Comparison of ENCODE assay signal across 9 mouse cellular contexts in the genomic region with DNA sequence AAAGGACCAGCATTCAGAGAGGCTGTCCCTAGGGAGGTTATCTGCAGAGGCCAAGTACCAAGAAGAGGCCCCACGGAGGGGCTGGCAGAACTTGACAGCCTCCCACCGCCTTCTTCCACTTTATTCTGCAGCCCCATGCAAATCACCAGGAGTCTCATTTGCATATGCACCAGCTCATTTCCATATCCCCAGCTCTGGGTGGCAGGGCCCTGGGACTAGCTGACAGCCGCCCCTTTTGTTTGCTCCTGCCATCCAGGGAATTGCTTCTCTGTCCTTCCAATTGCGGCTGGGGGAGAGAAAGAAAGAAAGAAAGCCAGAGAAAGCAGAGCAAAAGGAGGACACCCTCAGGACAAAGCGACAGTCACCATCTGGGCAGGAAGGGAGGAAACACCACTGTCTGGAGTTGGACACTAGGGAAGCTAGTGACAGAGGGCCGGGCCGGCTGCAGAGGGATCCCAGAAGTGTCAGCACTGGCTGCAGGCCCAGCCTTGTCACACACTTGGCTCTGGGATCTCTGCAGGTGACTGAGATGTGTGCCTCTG.
DNase-seq lines count a peak whose midpoint lies in the region; ATAC-seq and TF ChIP-seq lines count a peak whose summit lies in the region.
"Had no signal": no experiment of that assay in that cellular context is flagged by ENCODE, and none has a peak within 500 bp of the region (broad histone marks: within the 10 kb centered on the region; RNA-seq: fewer than 3 reads in every experiment).

No protein-coding gene starts in this region.

- TF ChIP-seq CTCF in layer of hippocampus, adult 2 months (conservative IDR thresholded peaks at IDR 0.05): no peak
- TF ChIP-seq CTCF in midbrain, postnatal 0 days (IDR thresholded peaks at IDR 0.05): no peak

- peaks cover 11% of the 10 kb centered on the region for H3K4me1 ChIP-seq in forebrain, embryonic 11.5 days (replicated peaks; ENCODE audit: control insufficient read depth, insufficient read depth, low read length)
- peaks cover 16% of the 10 kb centered on the region for H3K4me1 ChIP-seq in hindbrain, embryonic 14.5 days (replicated peaks; ENCODE audit: control insufficient read depth, insufficient read depth, low read length)
- H3K4me1 ChIP-seq in midbrain, postnatal 0 days (ENCODE audit: insufficient read depth, low read length): peaks cover 10% of the 10 kb centered on the region; the same call in 1 of the 2 replicates

- H3K9me3 ChIP-seq in forebrain, embryonic 11.5 days (ENCODE audit: control insufficient read depth, low read length): no peaks in the 10 kb centered on the region
- no peaks in the 10 kb centered on the region for H3K9me3 ChIP-seq in hindbrain, embryonic 14.5 days (ENCODE audit: control insufficient read depth, low read length)
- no peaks in the 10 kb centered on the region for H3K9me3 ChIP-seq in midbrain, postnatal 0 days (ENCODE audit: low read length)
- H3K9me3 ChIP-seq: limb, embryonic 15.5 days had no signal

- 0 out of 2 replicates have a peak overlapping the region, but pooled peaks have one; percentile 1 for H3K4me2 ChIP-seq in forebrain, embryonic 11.5 days (ENCODE audit: low read depth, low read length, severe bottlenecking)
- H3K4me2 ChIP-seq in hindbrain, embryonic 14.5 days (replicated peaks): no peak overlapping the region
- H3K4me2 ChIP-seq in midbrain, postnatal 0 days (ENCODE audit: low read depth, low read length, poor library complexity, severe bottlenecking): no peak overlapping the region
- H3K4me2 ChIP-seq: limb, embryonic 15.5 days had no signal

- ATAC-seq in forebrain, embryonic 11.5 days (replicated peaks; ENCODE audit: low FRiP score): peak; percentile 87
- ATAC-seq in hindbrain, embryonic 14.5 days (ENCODE audit: low FRiP score): peak; percentile 81
- peak; percentile 53 for ATAC-seq in midbrain, postnatal 0 days (ENCODE audit: low FRiP score)

- H3K4me3 ChIP-seq in layer of hippocampus, adult 2 months: no peak overlapping the region
- H3K4me3 ChIP-seq in forebrain, embryonic 11.5 days (ENCODE audit: low read depth, low read length): no peak overlapping the region
- no peak overlapping the region for H3K4me3 ChIP-seq in hindbrain, embryonic 14.5 days (replicated peaks; ENCODE audit: low read length)
- no peak overlapping the region for H3K4me3 ChIP-seq in midbrain, postnatal 0 days (ENCODE audit: low read depth, low read length)
- H3K4me3 ChIP-seq: limb, embryonic 15.5 days had no signal

- WGBS in forebrain, embryonic 11.5 days: 12% methylated on average over 7 of the region's 7 CpGs
- WGBS in hindbrain, embryonic 14.5 days: 4% methylated on average over 7 of the region's 7 CpGs
- 15% methylated on average over 7 of the region's 7 CpGs for WGBS in midbrain, postnatal 0 days

- peak overlapping the region; percentile 41 for H3K9ac ChIP-seq in forebrain, embryonic 11.5 days (ENCODE audit: low read length)
- no peak overlapping the region for H3K9ac ChIP-seq in hindbrain, embryonic 14.5 days
- H3K9ac ChIP-seq in midbrain, postnatal 0 days (replicated peaks; ENCODE audit: low read length, poor library complexity, severe bottlenecking): no peak overlapping the region
- H3K9ac ChIP-seq: limb, embryonic 15.5 days had no signal

- no peak for DNase-seq in layer of hippocampus, adult 2 months (ENCODE audit: low spot score in 2 of 2)
- no peak for DNase-seq in layer of hippocampus, postnatal 36 days
- peak; percentile 80 for DNase-seq in forebrain, embryonic 11.5 days (ENCODE audit: low spot score)
- DNase-seq in hindbrain, embryonic 14.5 days (ENCODE audit: low spot score): peak; percentile 63
- DNase-seq in midbrain, postnatal 0 days (ENCODE audit: low spot score): peak; percentile 72
- DNase-seq in layer of hippocampus, adult 18-20 months (ENCODE audit: low spot score in 2 of 2): no peak
- no peak for DNase-seq in right cerebral cortex, adult 2 months (ENCODE audit: low spot score in 2 of 2)
- no peak for DNase-seq in ovary, postnatal 36 days (ENCODE audit: low spot score)

- 0 out of 2 replicates have a peak overlapping the region, but pooled peaks have one; percentile 4 for H3K27ac ChIP-seq in layer of hippocampus, adult 2 months
- peak overlapping the region; percentile 93 for H3K27ac ChIP-seq in forebrain, embryonic 11.5 days (ENCODE audit: low read depth, low read length)
- H3K27ac ChIP-seq in hindbrain, embryonic 14.5 days: peak overlapping the region; percentile 87
- H3K27ac ChIP-seq in midbrain, postnatal 0 days (ENCODE audit: low read depth, low read length): peak overlapping the region; percentile 55
- H3K27ac ChIP-seq: limb, embryonic 15.5 days had no signal

- H3K36me3 ChIP-seq in forebrain, embryonic 11.5 days (ENCODE audit: control insufficient read depth, insufficient read depth, low read length): no peaks in the 10 kb centered on the region
- no peaks in the 10 kb centered on the region for H3K36me3 ChIP-seq in hindbrain, embryonic 14.5 days (replicated peaks; ENCODE audit: control insufficient read depth, insufficient read depth)
- H3K36me3 ChIP-seq in midbrain, postnatal 0 days (ENCODE audit: insufficient read depth, low read length): no peaks in the 10 kb centered on the region
- H3K36me3 ChIP-seq: limb, embryonic 15.5 days had no signal

- H3K27me3 ChIP-seq in forebrain, embryonic 11.5 days (ENCODE audit: control insufficient read depth, insufficient read depth, low read length): no peaks in the 10 kb centered on the region
- H3K27me3 ChIP-seq in hindbrain, embryonic 14.5 days (ENCODE audit: control insufficient read depth, insufficient read depth, low read length): no peaks in the 10 kb centered on the region
- no peaks in the 10 kb centered on the region for H3K27me3 ChIP-seq in midbrain, postnatal 0 days (ENCODE audit: insufficient read depth, low read length)
- H3K27me3 ChIP-seq: limb, embryonic 15.5 days had no signal

Comparison
In these comparisons a context has a peak if more than half of its experiments do, and no peak if none do; other contexts are left out.
1. DNase-seq: peak in forebrain, embryonic 11.5 days (single experiment), hindbrain, embryonic 14.5 days (single experiment) and midbrain, postnatal 0 days (single experiment); none in layer of hippocampus, adult 2 months (0 of 2), layer of hippocampus, postnatal 36 days (0 of 2), layer of hippocampus, adult 18-20 months (0 of 2), right cerebral cortex, adult 2 months (0 of 2) and ovary, postnatal 36 days (single experiment).
2. H3K27ac ChIP-seq: peak in every context shown above with its lines; median percentile 93 in forebrain, embryonic 11.5 days; 87 in hindbrain, embryonic 14.5 days; 55 in midbrain, postnatal 0 days; 4 in layer of hippocampus, adult 2 months.
3. Peak in every context shown above with its lines, with median percentiles within 50 percentile points of each other: ATAC-seq.